9 mouse cellular contexts compared by ENCODE assay signal in genomic region chr11:115939690-115940329, GRCm38 (mm10). TPM values are rescaled to one million over a fixed set of nuclear protein-coding genes. Genes with fewer than 3 reads are reported as not detected.
DNase-seq lines count a peak whose midpoint lies in the region; ATAC-seq and TF ChIP-seq lines count a peak whose summit lies in the region.
"Had no signal": no experiment of that assay in that cellular context is flagged by ENCODE, and none has a peak within 500 bp of the region (broad histone marks: within the 10 kb centered on the region; RNA-seq: fewer than 3 reads in every experiment).

No protein-coding gene starts in this region.

- DNase-seq in heart, postnatal 0 days (ENCODE audit: low spot score) = peak; percentile 66
- DNase-seq in heart, postnatal 25 days (ENCODE audit: low spot score) = no peak
- peak; percentile 71 for DNase-seq in CH12.LX (ENCODE audit: extremely low read depth)
- peak; percentile 46 for DNase-seq in cerebellum, adult 11-12 months
- DNase-seq in gastrocnemius, postnatal 10 days = peak; percentile 61
- peak; percentile 65 for DNase-seq in layer of hippocampus, adult 9-11 months
- peak; percentile 88 for DNase-seq in lung, postnatal 0 days (ENCODE audit: low spot score)
- peak; percentile 37 to 67 for DNase-seq in spleen, postnatal 36 days (ENCODE audit: low spot score in 2 of 2)

- whole genome bisulfite sequencing in heart, postnatal 0 days = 30% methylated on average over 6 of the region's 6 CpGs
- WGBS in lung, postnatal 0 days = 32% methylated on average over 6 of the region's 6 CpGs

- H3K4me1 ChIP-seq in heart, postnatal 0 days (ENCODE audit: control insufficient read depth, insufficient read depth) = no peaks in the 10 kb centered on the region
- peaks cover 3 to 16% of the 10 kb centered on the region in 2 experiments; a peak in 3 of 4 replicates for H3K4me1 ChIP-seq in CH12.LX (ENCODE audit: control insufficient read depth in 1 of 2, insufficient read depth in 2 of 2)
- H3K4me1 ChIP-seq in lung, postnatal 0 days (ENCODE audit: insufficient read depth, low read depth, low read length) = no peaks in the 10 kb centered on the region

- TF ChIP-seq CTCF in heart, postnatal 0 days (IDR thresholded peaks at IDR 0.05; ENCODE audit: low read depth) = peak; percentile 84
- TF ChIP-seq CTCF in CH12.LX (conservative IDR thresholded peaks at IDR 0.05 in 1 of 2, IDR thresholded peaks at IDR 0.05 in 1 of 2; ENCODE audit: low read depth in 2 of 2, low read length in 2 of 2) = peak; percentile 91 to 95
- TF ChIP-seq CTCF in lung, postnatal 0 days (IDR thresholded peaks at IDR 0.05) = peak; percentile 88

- no peak overlapping the region for H3K4me2 ChIP-seq in heart, postnatal 0 days (ENCODE audit: low read depth, low read length)
- no peak overlapping the region for H3K4me2 ChIP-seq in CH12.LX (ENCODE audit: insufficient read depth, low read depth, poor library complexity, severe bottlenecking)
- H3K4me2 ChIP-seq in lung, postnatal 0 days (replicated peaks; ENCODE audit: low read depth, low read length) = no peak overlapping the region
- H3K4me2 ChIP-seq: limb, embryonic 15.5 days had no signal

- H3K27ac ChIP-seq in heart, postnatal 0 days (ENCODE audit: low read depth) = no peak overlapping the region
- no peak overlapping the region for H3K27ac ChIP-seq in CH12.LX (ENCODE audit: insufficient read depth, low read depth)
- no peak overlapping the region for H3K27ac ChIP-seq in lung, postnatal 0 days (ENCODE audit: low read length)
- H3K27ac ChIP-seq: limb, embryonic 15.5 days had no signal

- no peaks in the 10 kb centered on the region for H3K9me3 ChIP-seq in heart, postnatal 0 days (replicated peaks; ENCODE audit: control insufficient read depth, low read length)
- H3K9me3 ChIP-seq in CH12.LX (replicated peaks; ENCODE audit: low read length) = no peaks in the 10 kb centered on the region
- H3K9me3 ChIP-seq in lung, postnatal 0 days (ENCODE audit: low read length) = no peaks in the 10 kb centered on the region
- H3K9me3 ChIP-seq: limb, embryonic 15.5 days had no signal

- H3K4me3 ChIP-seq in heart, postnatal 0 days (ENCODE audit: low read depth, low read length) = no peak overlapping the region
- H3K4me3 ChIP-seq in CH12.LX (replicated peaks in 1 of 3; ENCODE audit: low read depth in 2 of 3, low read length in 2 of 3, poor library complexity in 1 of 3) = no peak overlapping the region
- no peak overlapping the region for H3K4me3 ChIP-seq in lung, postnatal 0 days (ENCODE audit: low read depth, low read length)
- H3K4me3 ChIP-seq: limb, embryonic 15.5 days had no signal

- H3K9ac ChIP-seq in heart, postnatal 0 days (replicated peaks; ENCODE audit: low read depth, low read length) = no peak overlapping the region
- H3K9ac ChIP-seq in CH12.LX (ENCODE audit: insufficient read depth, low read depth) = no peak overlapping the region
- no peak overlapping the region for H3K9ac ChIP-seq in lung, postnatal 0 days (replicated peaks; ENCODE audit: low read depth)
- H3K9ac ChIP-seq: limb, embryonic 15.5 days had no signal

- TF ChIP-seq EP300 in heart, postnatal 0 days (IDR thresholded peaks at IDR 0.05; ENCODE audit: low read depth) = no peak
- no peak for TF ChIP-seq EP300 in CH12.LX (IDR thresholded peaks at IDR 0.05; ENCODE audit: low read length)
- TF ChIP-seq EP300 in lung, postnatal 0 days (IDR thresholded peaks at IDR 0.05) = no peak

- peaks cover 59% of the 10 kb centered on the region for H3K36me3 ChIP-seq in heart, postnatal 0 days (replicated peaks; ENCODE audit: control insufficient read depth, insufficient read depth, low read length)
- H3K36me3 ChIP-seq in CH12.LX (replicated peaks in 1 of 2; ENCODE audit: control insufficient read depth in 1 of 2, insufficient read depth in 1 of 2, low read length in 1 of 2) = peaks cover 68 to 97% of the 10 kb centered on the region in 2 experiments
- peaks cover 30% of the 10 kb centered on the region; the same call in 1 of the 2 replicates for H3K36me3 ChIP-seq in lung, postnatal 0 days (ENCODE audit: insufficient read depth, low read length)

- intact Hi-C loops in heart, postnatal 25 days (cut with DNase I) = loop anchor here (1.0 to 5.0 kb wide), 2 partner anchors 59 to 192 kb away; partner anchors contain the start of gene Trim65

- H3K27me3 ChIP-seq in heart, postnatal 0 days (ENCODE audit: control insufficient read depth, insufficient read depth, low read length) = no peaks in the 10 kb centered on the region
- no peaks in the 10 kb centered on the region for H3K27me3 ChIP-seq in CH12.LX (replicated peaks)
- no peaks in the 10 kb centered on the region for H3K27me3 ChIP-seq in lung, postnatal 0 days (replicated peaks; ENCODE audit: insufficient read depth, low read length)
- H3K27me3 ChIP-seq: limb, embryonic 15.5 days had no signal

- no peak for TF ChIP-seq POLR2A in CH12.LX (IDR thresholded peaks at IDR 0.05; ENCODE audit: low read depth, low read length)

- in situ Hi-C loops in CH12.LX (cut with MboI; ENCODE audit: low pct_ligation_motif_present, low pct_unique_long_range_greater_than_20kb, low sequenced_read_pairs) = no loop called here

- ATAC-seq in heart, postnatal 0 days (ENCODE audit: insufficient read depth, low read depth) = peak; percentile 64; the same call in 1 of the 2 replicates
- peak; percentile 53; the same call in 1 of the 2 replicates for ATAC-seq in lung, postnatal 0 days

- dilution Hi-C loops in CH12.LX (cut with MboI; ENCODE audit: extremely low pct_ligation_motif_present, extremely low pct_unique_long_range_greater_than_20kb, low sequenced_read_pairs) = no loop called here

- peaks cover 24% of the 10 kb centered on the region for H3K79me2 ChIP-seq in CH12.LX (replicated peaks; ENCODE audit: control insufficient read depth, extremely low read depth, insufficient read depth, poor library complexity, severe bottlenecking)

- peak; percentile 80 for TF ChIP-seq RAD21 in CH12.LX (IDR thresholded peaks at IDR 0.05; ENCODE audit: low read depth, low read length)

TF ChIP-seq in CH12.LX, 34 proteins besides CTCF, POLR2A, EP300 and RAD21:
- no peak for TF ChIP-seq E2F4 (IDR thresholded peaks at IDR 0.05; ENCODE audit: insufficient replicate concordance, low read depth, low read length)
- TF ChIP-seq SMC3 (IDR thresholded peaks at IDR 0.05; ENCODE audit: low read depth, low read length) = peak; percentile 84
- no peak for TF ChIP-seq POLR2AphosphoS2 (IDR thresholded peaks at IDR 0.05; ENCODE audit: low read depth, low read length)

RNA-seq across cellular contexts. Expression of gene Recql5, which starts 6.5 kb away (rescaled TPM):
- 5.4 and 5.8 TPM in 2 replicates for total RNA-seq in heart, postnatal 0 days (2014; rRNA removed; ENCODE audit: low replicate concordance)
- polyA plus RNA-seq in heart, postnatal 0 days (2015; fragmentation: Nextera tagmentation; extraction: Ambion mirVana) = 6.2 and 6.3 TPM in 2 replicates
- 1 to 10 TPM; 7.3 to 8.8 TPM for total RNA-seq in heart, postnatal 25 days (2021)
- total RNA-seq in CH12.LX (2012; rRNA removed) (30.9 and 31.0 TPM in 2 replicates), CH12.LX (2014; rRNA removed) (21.8 and 22.8 TPM in 2 replicates)
- polyA plus RNA-seq in CH12.LX (2012; ENCODE audit: insufficient read length, low read depth) = 38.9 and 43.3 TPM in 2 replicates
- total RNA-seq in gastrocnemius, postnatal 10 days (2021) = 1 to 10 TPM; 5.4 to 9.1 TPM
- 9.2 and 9.9 TPM in 2 replicates for polyA plus RNA-seq in lung, postnatal 0 days (2015; fragmentation: Nextera tagmentation; extraction: Ambion mirVana)

RNA-seq across cellular contexts. Expression of gene Sap30bp, which starts 6.7 kb away (rescaled TPM):
- total RNA-seq in heart, postnatal 0 days (2014; rRNA removed; ENCODE audit: low replicate concordance) = 11.7 and 17.9 TPM in 2 replicates
- polyA plus RNA-seq in heart, postnatal 0 days (2015; fragmentation: Nextera tagmentation; extraction: Ambion mirVana) = 19.0 and 19.6 TPM in 2 replicates
- 10 to 100 TPM; 14.1 to 17.4 TPM for total RNA-seq in heart, postnatal 25 days (2021)
- total RNA-seq in CH12.LX (2012; rRNA removed) = 72.2 and 83.6 TPM in 2 replicates
- total RNA-seq in CH12.LX (2014; rRNA removed) = 256 and 275 TPM in 2 replicates
- polyA plus RNA-seq in CH12.LX (2012; ENCODE audit: insufficient read length, low read depth) = 167 and 219 TPM in 2 replicates
- 10 to 100 TPM; 16.6 to 24.5 TPM for total RNA-seq in gastrocnemius, postnatal 10 days (2021)
- 21.2 and 22.8 TPM in 2 replicates for polyA plus RNA-seq in lung, postnatal 0 days (2015; fragmentation: Nextera tagmentation; extraction: Ambion mirVana)

RNA-seq across cellular contexts. Expression of gene Smim6, which starts 28.0 kb away (rescaled TPM):
- total RNA-seq in heart, postnatal 0 days (2014; rRNA removed; ENCODE audit: low replicate concordance) = not detected in 2 replicates
- polyA plus RNA-seq in heart, postnatal 0 days (2015; fragmentation: Nextera tagmentation; extraction: Ambion mirVana) = 0.98 and 1.6 TPM in 2 replicates
- total RNA-seq in heart, postnatal 25 days (2021) = under 1 TPM in 1 of 2 experiments, not detected in 1; 0.26 TPM
- total RNA-seq in CH12.LX (2012; rRNA removed) (0.21 and 0.29 TPM in 2 replicates), CH12.LX (2014; rRNA removed) (not detected in 2 replicates)
- 0.56 and 0.59 TPM in 2 replicates for polyA plus RNA-seq in CH12.LX (2012; ENCODE audit: insufficient read length, low read depth)
- total RNA-seq in gastrocnemius, postnatal 10 days (2021) = not detected
- 58.1 and 61.5 TPM in 2 replicates for polyA plus RNA-seq in lung, postnatal 0 days (2015; fragmentation: Nextera tagmentation; extraction: Ambion mirVana)

RNA-seq across cellular contexts. Expression of gene Itgb4, which starts 34.7 kb away (rescaled TPM):
- 1.1 and 1.5 TPM in 2 replicates for total RNA-seq in heart, postnatal 0 days (2014; rRNA removed; ENCODE audit: low replicate concordance)
- 0.85 and 1.1 TPM in 2 replicates for polyA plus RNA-seq in heart, postnatal 0 days (2015; fragmentation: Nextera tagmentation; extraction: Ambion mirVana)
- 1 to 10 TPM; 3.5 to 4.0 TPM for total RNA-seq in heart, postnatal 25 days (2021)
- 3.4 and 6.3 TPM in 2 replicates for total RNA-seq in CH12.LX (2012; rRNA removed)
- total RNA-seq in CH12.LX (2014; rRNA removed) = 0.09 and 0.42 TPM in 2 replicates
- polyA plus RNA-seq in CH12.LX (2012; ENCODE audit: insufficient read length, low read depth) = 0.59 and 0.91 TPM in 2 replicates
- 1 to 10 TPM; 4.6 to 4.9 TPM for total RNA-seq in gastrocnemius, postnatal 10 days (2021)
- polyA plus RNA-seq in lung, postnatal 0 days (2015; fragmentation: Nextera tagmentation; extraction: Ambion mirVana) = 3.8 and 4.2 TPM in 2 replicates

RNA-seq across cellular contexts. Expression of gene Smim5, which starts 40.0 kb away (rescaled TPM):
- 57.5 and 83.0 TPM in 2 replicates for total RNA-seq in heart, postnatal 0 days (2014; rRNA removed; ENCODE audit: low replicate concordance)
- 79.3 and 93.3 TPM in 2 replicates for polyA plus RNA-seq in heart, postnatal 0 days (2015; fragmentation: Nextera tagmentation; extraction: Ambion mirVana)
- 10 to 100 TPM; 19.7 to 20.2 TPM for total RNA-seq in heart, postnatal 25 days (2021)
- total RNA-seq in CH12.LX (2012; rRNA removed) = 0.42 and 0.46 TPM in 2 replicates
- total RNA-seq in CH12.LX (2014; rRNA removed) = 0.98 and 1.6 TPM in 2 replicates
- 1.4 and 2.3 TPM in 2 replicates for polyA plus RNA-seq in CH12.LX (2012; ENCODE audit: insufficient read length, low read depth)
- total RNA-seq in gastrocnemius, postnatal 10 days (2021) = 1 to 10 TPM; 3.6 to 4.1 TPM
- polyA plus RNA-seq in lung, postnatal 0 days (2015; fragmentation: Nextera tagmentation; extraction: Ambion mirVana) = 25.8 and 27.6 TPM in 2 replicates
